Mouse (Mus musculus) midbrain, embryonic 16.5 days (tissue): ENCODE data around the gene Cyp20a1. TPM values are rescaled to one million over a fixed set of nuclear protein-coding genes. Genes with fewer than 3 reads are reported as not detected.

ENCODE experiments used
- ATAC-seq: fragments of 200-750 bp; cut with Nextera tagmentation; 2 replicates; pipeline ENCODE4 v1.8.0; 2017; ENCODE audit warnings: moderate TSS enrichment
- H3K27ac ChIP-seq: fragments of 300-500 bp; sonication (generic); 2 replicates; pipeline ENCODE4 v1.5.1; 2014; ENCODE audit warnings: mild to moderate bottlenecking, low read length, mixed read lengths
- H3K27me3 ChIP-seq: fragments of 300-500 bp; sonication (generic); 2 replicates; pipeline ENCODE4 v1.6.1; 2014; ENCODE audit warnings: low read depth, low read length, mixed read lengths; ENCODE audit not compliant: control insufficient read depth, insufficient read depth
- H3K36me3 ChIP-seq: fragments of 300-500 bp; sonication (generic); 2 replicates; pipeline ENCODE4 v1.6.1; 2014; ENCODE audit warnings: mild to moderate bottlenecking, low read length, moderate library complexity, mixed read lengths; ENCODE audit not compliant: control insufficient read depth, insufficient read depth
- H3K4me1 ChIP-seq: fragments of 300-500 bp; sonication (generic); 2 replicates; pipeline ENCODE4 v1.6.1; 2014; ENCODE audit warnings: mild to moderate bottlenecking, low read length, mixed read lengths; ENCODE audit not compliant: control insufficient read depth, insufficient read depth
- H3K4me2 ChIP-seq: fragments of 300-500 bp; sonication (generic); 2 replicates; pipeline ENCODE4 v1.6.1; 2014; ENCODE audit warnings: mild to moderate bottlenecking, low read length, mixed read lengths
- H3K4me3 ChIP-seq: fragments of 300-500 bp; sonication (generic); 2 replicates; pipeline ENCODE4 v1.5.1; 2014; ENCODE audit warnings: low read depth, mild to moderate bottlenecking, low read length, moderate library complexity, mixed read lengths
- H3K9ac ChIP-seq: fragments of 300-500 bp; sonication (generic); 2 replicates; pipeline ENCODE4 v1.6.1; 2014; ENCODE audit warnings: low read depth, low read length, mixed read lengths
- H3K9me3 ChIP-seq: fragments of 300-500 bp; sonication (generic); replicated peaks from 2 replicates; pipeline ENCODE4 v1.6.1; 2014; ENCODE audit warnings: mild to moderate bottlenecking, low read length, mixed read lengths; ENCODE audit not compliant: control insufficient read depth, poor library complexity, severe bottlenecking
- WGBS: fragments of 180-500 bp; shearing (Covaris S2); extraction: QIAGEN DNeasy Blood & Tissue Kit; methylation state at CpG from one replicate; pipeline ENCODE4 v1.1.7; 2014; 5-methylcytosine and 5-hydroxymethylcytosine counted together
- polyA plus RNA-seq: library from polyadenylated mRNA; unstranded; fragments of >200 nt; fragmentation: Nextera tagmentation; extraction: Ambion mirVana; gene quantifications from 2 replicates; pipeline ENCODE4 v1.2.1, GENCODE M21; 2015

Gene Cyp20a1
- polyA plus RNA-seq, 1 experiment from 2014 or later: 7.3 TPM

DNA sequence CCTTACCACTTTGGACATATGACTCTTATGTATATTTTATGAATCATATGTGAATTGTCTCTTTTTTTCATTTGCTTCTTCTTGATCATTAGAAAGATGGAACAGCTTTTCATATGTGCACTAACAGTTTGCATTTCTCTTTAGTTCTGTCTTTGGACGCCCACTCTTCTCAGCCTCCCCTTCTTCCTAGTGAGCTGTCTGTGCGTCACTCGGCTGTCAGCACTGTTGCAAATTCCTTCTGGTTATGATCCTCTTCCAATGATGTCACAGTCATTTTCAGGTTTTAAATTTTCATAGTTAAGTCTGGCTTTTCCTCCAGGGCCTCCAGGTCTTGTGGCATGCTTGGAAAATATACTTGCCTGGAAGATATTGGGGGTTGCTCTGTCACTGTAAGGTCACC lies 38.8 kb downstream of the Cyp20a1 start:
- Histone ChIP-seq H3K4me3 (no peak overlapping the region), H3K9ac (no peak overlapping the region), H3K36me3 (0 out of 2 replicates have a peak, but pooled peaks cover 2% of the 10 kb centered on the region), H3K27ac (no peak overlapping the region), H3K4me1 (no peaks in the 10 kb centered on the region), H3K4me2 (no peak overlapping the region), H3K27me3 (no peaks in the 10 kb centered on the region), H3K9me3 (no peaks in the 10 kb centered on the region)
- 92% methylated on average over 3 of the region's 3 CpGs for WGBS
- ATAC-seq: no peak

DNA sequence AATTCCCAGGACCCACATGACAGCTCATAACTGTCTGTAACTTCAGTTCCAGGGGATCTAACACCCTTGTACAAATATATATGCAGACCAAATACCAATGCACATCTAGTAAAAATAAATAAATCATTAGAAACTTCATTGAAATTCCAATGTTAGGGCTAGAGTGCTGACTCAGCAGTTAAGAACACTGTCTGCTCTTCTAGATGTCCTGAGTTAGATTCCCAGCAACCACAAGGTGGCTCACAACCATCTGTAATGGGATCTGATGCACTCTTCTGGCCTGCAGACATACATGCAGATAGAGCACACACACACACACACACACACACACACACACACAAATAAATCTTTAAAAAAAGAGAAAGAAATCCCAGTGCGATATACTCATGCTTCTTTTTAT lies 61.7 kb downstream of the Cyp20a1 start:
- H3K4me2 ChIP-seq: no peak overlapping the region
- ATAC-seq: no peak
- no peak overlapping the region for H3K27ac ChIP-seq
- H3K27me3 ChIP-seq: no peaks in the 10 kb centered on the region
- no peak overlapping the region for H3K4me3 ChIP-seq
- peaks cover 7% of the 10 kb centered on the region for H3K4me1 ChIP-seq
- no peaks in the 10 kb centered on the region for H3K9me3 ChIP-seq
- 95% methylated on average over 1 of the region's 1 CpGs for WGBS
- no peaks in the 10 kb centered on the region for H3K36me3 ChIP-seq
- H3K9ac ChIP-seq: no peak overlapping the region

DNA sequence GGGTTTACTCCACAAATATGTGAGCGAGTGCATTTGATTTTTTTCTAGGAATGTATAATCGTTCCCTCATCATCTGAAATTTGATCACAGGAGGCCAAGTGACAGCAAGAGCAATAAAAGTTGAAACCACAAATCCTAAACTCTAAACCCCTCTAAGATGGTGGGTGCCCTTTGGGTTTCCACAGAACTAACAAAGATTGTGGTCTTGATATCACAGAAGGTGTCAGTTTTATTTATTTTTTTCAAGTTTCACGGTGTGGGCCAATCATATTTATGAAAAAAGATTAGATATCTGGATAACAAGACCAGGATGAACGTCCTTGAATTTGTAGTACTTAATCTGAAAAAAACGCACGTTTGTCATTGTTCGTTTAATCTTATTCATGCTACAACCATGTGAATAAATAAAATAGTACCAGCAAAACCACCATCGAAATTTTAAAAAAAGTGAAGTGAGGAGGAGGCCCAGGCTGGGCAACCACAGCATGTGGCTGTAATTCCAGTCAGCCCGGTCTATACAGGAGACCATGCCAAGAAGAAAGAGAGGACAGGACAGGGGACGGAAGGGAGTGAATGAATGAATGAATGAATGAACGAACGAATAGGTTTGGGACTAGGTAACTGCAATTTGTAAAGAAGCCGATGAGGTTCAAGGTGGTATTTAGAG lies 65.5 kb downstream of the Cyp20a1 start:
- Histone ChIP-seq H3K9ac (peak overlapping the region; percentile 96), H3K4me2 (peak overlapping the region; percentile 70), H3K27me3 (no peaks in the 10 kb centered on the region), H3K27ac (peak overlapping the region; percentile 95), H3K9me3 (no peaks in the 10 kb centered on the region), H3K36me3 (no peaks in the 10 kb centered on the region), H3K4me3 (peak overlapping the region; percentile 90), H3K4me1 (peaks cover 19% of the 10 kb centered on the region)
- ATAC-seq: peak; percentile 66
- 15% methylated on average over 13 of the region's 13 CpGs for WGBS

- Histone ChIP-seq H3K4me3 (peak within 1 kb of the TSS; percentile 90), H3K36me3 (no peaks in the 10 kb centered on the region), H3K27me3 (no peaks in the 10 kb centered on the region), H3K9me3 (no peaks in the 10 kb centered on the region), H3K4me2 (peak within 1 kb of the TSS; percentile 70), H3K27ac (peak within 1 kb of the TSS; percentile 95), H3K4me1 (peaks cover 19% of the 10 kb centered on the region), H3K9ac (peak within 1 kb of the TSS; percentile 96)
- under 1% methylated on average over 55 of the region's 69 CpGs for WGBS
- ATAC-seq: peak; percentile 95
Observed at GRCm38 (mm10) chr1:60409168-60409828, 66.2 kb downstream of the Cyp20a1 start, which contains the start of gene Abi2. Abi2 (plus strand) TSS chr1:60409619.

DNA sequence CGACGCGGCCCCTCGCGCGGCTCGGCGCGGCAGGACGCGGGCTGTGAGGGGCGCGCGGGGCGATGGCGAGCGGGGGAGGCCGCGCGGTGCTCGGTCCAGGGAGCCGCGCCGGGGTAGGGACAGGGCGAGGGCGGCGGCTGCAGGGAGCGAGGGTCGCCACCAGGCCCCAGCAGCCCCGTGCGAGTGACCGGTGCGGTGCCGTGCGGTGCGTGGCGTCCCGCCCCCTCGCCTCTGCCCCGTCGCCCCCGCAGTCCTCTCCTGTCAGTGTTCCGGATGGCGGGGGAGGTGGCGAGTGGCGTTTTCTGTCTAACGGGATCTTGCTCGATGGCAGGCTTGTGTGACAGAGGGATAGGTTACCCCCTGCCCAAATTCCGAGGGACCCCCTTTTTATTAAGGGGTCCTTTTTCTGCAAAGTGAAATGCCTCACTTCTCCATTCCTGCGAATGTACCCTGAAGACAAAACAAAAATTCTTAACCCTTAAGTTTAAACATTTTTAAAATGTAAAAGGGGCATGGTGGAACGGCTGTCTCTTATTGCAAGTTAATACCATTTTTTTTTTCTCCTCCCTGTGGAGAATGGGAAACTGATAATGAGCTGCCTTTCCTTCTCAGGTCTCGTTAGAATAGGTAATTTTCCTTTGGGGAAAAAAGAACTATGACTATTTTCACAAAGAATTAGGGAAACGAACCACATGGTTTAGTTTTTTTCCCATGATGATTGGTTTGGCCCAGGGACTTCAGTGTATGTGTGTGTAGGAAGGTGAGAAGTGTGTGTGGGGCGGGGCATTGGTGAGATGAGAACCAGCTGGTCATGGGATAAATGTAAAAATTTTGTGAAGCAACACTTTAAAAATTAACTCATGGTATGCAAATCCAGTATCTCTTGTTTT lies 67.0 kb downstream of the Cyp20a1 start:
- Histone ChIP-seq H3K9me3 (no peaks in the 10 kb centered on the region), H3K4me3 (peak overlapping the region; percentile 90), H3K27ac (peak overlapping the region; percentile 95), H3K4me1 (peaks cover 19% of the 10 kb centered on the region), H3K27me3 (no peaks in the 10 kb centered on the region), H3K9ac (peak overlapping the region; percentile 96), H3K36me3 (no peaks in the 10 kb centered on the region), H3K4me2 (peak overlapping the region; percentile 65)
- ATAC-seq: peak; percentile 90
- under 1% methylated on average over 48 of the region's 54 CpGs for WGBS

- ATAC-seq: no peak
- H3K36me3 ChIP-seq: no peaks in the 10 kb centered on the region
- WGBS: 59% methylated on average over 3 of the region's 3 CpGs
- no peak overlapping the region for H3K9ac ChIP-seq
- H3K27me3 ChIP-seq: no peaks in the 10 kb centered on the region
- H3K27ac ChIP-seq: no peak overlapping the region
- H3K4me2 ChIP-seq: no peak overlapping the region
- peaks cover 10% of the 10 kb centered on the region for H3K4me1 ChIP-seq
- H3K9me3 ChIP-seq: no peaks in the 10 kb centered on the region
- no peak overlapping the region for H3K4me3 ChIP-seq
Observed at GRCm38 (mm10) chr1:60416724-60417123, 73.6 kb downstream of the Cyp20a1 start.

GRCm38 (mm10) chr1:60423882-60424281 lies 80.8 kb downstream of the Cyp20a1 start:
- H3K4me3 ChIP-seq: no peak overlapping the region

GRCm38 (mm10) chr1:60428341-60428740 lies 85.2 kb downstream of the Cyp20a1 start:
- ATAC-seq: no peak
- H3K4me2 ChIP-seq: no peak overlapping the region
- no peak overlapping the region for H3K27ac ChIP-seq
- 98% methylated on average over 2 of the region's 2 CpGs for WGBS
- H3K4me3 ChIP-seq: no peak overlapping the region
- H3K9me3 ChIP-seq: no peaks in the 10 kb centered on the region
- H3K4me1 ChIP-seq: no peaks in the 10 kb centered on the region
- no peak overlapping the region for H3K9ac ChIP-seq
- H3K36me3 ChIP-seq: no peaks in the 10 kb centered on the region
- H3K27me3 ChIP-seq: no peaks in the 10 kb centered on the region

More at GRCm38 (mm10) chr1:60423882-60424281, 80.8 kb downstream of the Cyp20a1 start:
- Histone ChIP-seq H3K9ac (no peak overlapping the region), H3K27me3 (no peaks in the 10 kb centered on the region), H3K9me3 (no peaks in the 10 kb centered on the region), H3K4me2 (no peak overlapping the region), H3K27ac (no peak overlapping the region), H3K36me3 (no peaks in the 10 kb centered on the region), H3K4me1 (no peaks in the 10 kb centered on the region)
- no peak for ATAC-seq
- WGBS: 91% methylated on average over 1 of the region's 1 CpGs
